Mouse (Mus musculus) urinary bladder, postnatal 4 days (tissue): Measurements from ENCODE around the gene Nfia.

Experiments used
- DNase-seq, 2 experiments: peaks; one replicate each; pipeline ENCODE4 v3.0.0; 2021 to 2022; ENCODE audit warnings: low spot score in 2 of 2

Gene Nfia

GRCm38 (mm10) chr4:97910777-97911580 is 138.4 kb downstream of the Nfia start:
- DNase-seq = no peak

- DNase-seq = no peak
These were observed 139.2 kb downstream of the Nfia start for GRCm38 (mm10) chr4:97911755-97912154.

- no peak for DNase-seq
These were observed 139.6 kb downstream of the Nfia start for GRCm38 (mm10) chr4:97912155-97912554.

- no peak for DNase-seq
These were observed 140.0 kb downstream of the Nfia start for GRCm38 (mm10) chr4:97912560-97912959.

GRCm38 (mm10) chr4:97914348-97914747 is 141.8 kb downstream of the Nfia start:
- no peak for DNase-seq

GRCm38 (mm10) chr4:97914761-97915160 is 142.2 kb downstream of the Nfia start:
- no peak for DNase-seq

GRCm38 (mm10) chr4:97917568-97917967 is 145.0 kb downstream of the Nfia start:
- DNase-seq = no peak

GRCm38 (mm10) chr4:97918675-97919074 is 146.1 kb downstream of the Nfia start:
- DNase-seq = no peak

GRCm38 (mm10) chr4:97919773-97920172 is 147.2 kb downstream of the Nfia start:
- DNase-seq = no peak

- DNase-seq = no peak
These were observed 147.9 kb downstream of the Nfia start for GRCm38 (mm10) chr4:97920287-97921079.

- DNase-seq = no peak
These were observed 149.1 kb downstream of the Nfia start for GRCm38 (mm10) chr4:97921682-97922081.

- no peak for DNase-seq
These were observed 150.7 kb downstream of the Nfia start for GRCm38 (mm10) chr4:97923248-97923647.

- peak in 1 of 2 experiments; percentile 48 for DNase-seq
These were observed 151.4 kb downstream of the Nfia start for GRCm38 (mm10) chr4:97923876-97924316.

- DNase-seq = no peak
These were observed 151.9 kb downstream of the Nfia start for GRCm38 (mm10) chr4:97924414-97924813.

- no peak for DNase-seq
These were observed 152.3 kb downstream of the Nfia start for GRCm38 (mm10) chr4:97924855-97925254.

- DNase-seq = no peak
These were observed 153.1 kb downstream of the Nfia start for GRCm38 (mm10) chr4:97925644-97926043.

- no peak for DNase-seq
These were observed 154.2 kb downstream of the Nfia start for GRCm38 (mm10) chr4:97926607-97927308.

GRCm38 (mm10) chr4:97927309-97927656 is 154.7 kb downstream of the Nfia start:
- DNase-seq = no peak

GRCm38 (mm10) chr4:97936371-97936770 is 163.8 kb downstream of the Nfia start:
- no peak for DNase-seq

GRCm38 (mm10) chr4:97936912-97937311 is 164.4 kb downstream of the Nfia start:
- no peak for DNase-seq

- DNase-seq = no peak
These were observed 167.0 kb downstream of the Nfia start for GRCm38 (mm10) chr4:97939492-97939891.

- DNase-seq = no peak
These were observed 167.5 kb downstream of the Nfia start for GRCm38 (mm10) chr4:97939920-97940520.
